Mouse (Mus musculus): ENCODE data around the gene Cyp11a1. TPM values are rescaled to one million over a fixed set of nuclear protein-coding genes. Genes with fewer than 3 reads are reported as not detected.

Gene Cyp11a1
- polyA plus RNA-seq (2015; fragmentation: Nextera tagmentation; extraction: Ambion mirVana), result 0.58 and 0.74 TPM in 2 replicates

- Histone ChIP-seq H3K4me3 (ENCODE audit: low read length) (no peak within 1 kb of the TSS), H3K27ac (ENCODE audit: low read length) (no peak within 1 kb of the TSS), H3K9me3 (ENCODE audit: control insufficient read depth, low read length) (no peaks in the 10 kb centered on the region), H3K36me3 (ENCODE audit: control insufficient read depth, insufficient read depth, low read length) (no peaks in the 10 kb centered on the region), H3K4me1 (replicated peaks; ENCODE audit: control insufficient read depth, insufficient read depth, low read length) (peaks cover 3% of the 10 kb centered on the region; the same call in 1 of the 2 replicates), H3K4me2 (ENCODE audit: low read depth, low read length) (no peak within 1 kb of the TSS), H3K9ac (ENCODE audit: low read length) (no peak within 1 kb of the TSS), H3K27me3 (ENCODE audit: control insufficient read depth, insufficient read depth, low read depth, low read length) (no peaks in the 10 kb centered on the region)
- no peak for ATAC-seq (ENCODE audit: low read depth)
- 76% methylated on average over 16 of the region's 16 CpGs for WGBS
Measured at GRCm38 (mm10) chr9:58005753-58006461, at the start of gene Cyp11a1. Gene Cyp11a1 (plus strand): TSS chr9:58006411.

GRCm38 (mm10) chr9:57956838-57957236 is 49.4 kb upstream of the Cyp11a1 start:
- 68% methylated on average over 5 of the region's 5 CpGs for WGBS
- H3K9me3 ChIP-seq (ENCODE audit: control insufficient read depth, low read length), result no peaks in the 10 kb centered on the region
- no peak overlapping the region for H3K9ac ChIP-seq (ENCODE audit: low read length)
- no peak overlapping the region for H3K4me3 ChIP-seq (ENCODE audit: low read length)
- H3K36me3 ChIP-seq (ENCODE audit: control insufficient read depth, insufficient read depth, low read length), result no peaks in the 10 kb centered on the region
- no peaks in the 10 kb centered on the region for H3K4me1 ChIP-seq (replicated peaks; ENCODE audit: control insufficient read depth, insufficient read depth, low read length)
- no peak for ATAC-seq (ENCODE audit: low read depth)
- no peak overlapping the region for H3K4me2 ChIP-seq (ENCODE audit: low read depth, low read length)
- H3K27ac ChIP-seq (ENCODE audit: low read length), result no peak overlapping the region
- H3K27me3 ChIP-seq (ENCODE audit: control insufficient read depth, insufficient read depth, low read depth, low read length), result no peaks in the 10 kb centered on the region

GRCm38 (mm10) chr9:57958615-57959014 is 47.6 kb upstream of the Cyp11a1 start:
- Histone ChIP-seq H3K27me3 (ENCODE audit: control insufficient read depth, insufficient read depth, low read depth, low read length) (no peaks in the 10 kb centered on the region), H3K4me2 (ENCODE audit: low read depth, low read length) (no peak overlapping the region), H3K9ac (ENCODE audit: low read length) (no peak overlapping the region), H3K36me3 (ENCODE audit: control insufficient read depth, insufficient read depth, low read length) (no peaks in the 10 kb centered on the region), H3K4me1 (replicated peaks; ENCODE audit: control insufficient read depth, insufficient read depth, low read length) (peaks cover 5% of the 10 kb centered on the region; the same call in 1 of the 2 replicates), H3K9me3 (ENCODE audit: control insufficient read depth, low read length) (no peaks in the 10 kb centered on the region), H3K27ac (ENCODE audit: low read length) (peak overlapping the region; percentile 30; the same call in 1 of the 2 replicates), H3K4me3 (ENCODE audit: low read length) (no peak overlapping the region)
- 79% methylated on average over 1 of the region's 1 CpGs for WGBS
- ATAC-seq (ENCODE audit: low read depth), result no peak; the same call in 1 of the 2 replicates

GRCm38 (mm10) chr9:57959399-57959798 is 46.8 kb upstream of the Cyp11a1 start:
- Histone ChIP-seq H3K4me1 (replicated peaks; ENCODE audit: control insufficient read depth, insufficient read depth, low read length) (peaks cover 5% of the 10 kb centered on the region; the same call in 1 of the 2 replicates), H3K9me3 (ENCODE audit: control insufficient read depth, low read length) (no peaks in the 10 kb centered on the region), H3K27ac (ENCODE audit: low read length) (no peak overlapping the region), H3K9ac (ENCODE audit: low read length) (no peak overlapping the region), H3K27me3 (ENCODE audit: control insufficient read depth, insufficient read depth, low read depth, low read length) (no peaks in the 10 kb centered on the region), H3K36me3 (ENCODE audit: control insufficient read depth, insufficient read depth, low read length) (no peaks in the 10 kb centered on the region), H3K4me3 (ENCODE audit: low read length) (no peak overlapping the region), H3K4me2 (ENCODE audit: low read depth, low read length) (no peak overlapping the region)
- 47% methylated on average over 10 of the region's 10 CpGs for WGBS
- ATAC-seq (ENCODE audit: low read depth), result no peak

- no peak overlapping the region for H3K27ac ChIP-seq (ENCODE audit: low read length)
- WGBS, result 73% methylated on average over 17 of the region's 17 CpGs
Measured at GRCm38 (mm10) chr9:57959886-57960866, 46.0 kb upstream of the Cyp11a1 start.

GRCm38 (mm10) chr9:57961226-57961625 is 45.0 kb upstream of the Cyp11a1 start:
- H3K27me3 ChIP-seq (ENCODE audit: control insufficient read depth, insufficient read depth, low read depth, low read length), result no peaks in the 10 kb centered on the region
- H3K4me1 ChIP-seq (replicated peaks; ENCODE audit: control insufficient read depth, insufficient read depth, low read length), result peaks cover 8% of the 10 kb centered on the region; the same call in 1 of the 2 replicates
- H3K36me3 ChIP-seq (ENCODE audit: control insufficient read depth, insufficient read depth, low read length), result no peaks in the 10 kb centered on the region
- H3K4me3 ChIP-seq (ENCODE audit: low read length), result no peak overlapping the region
- no peak overlapping the region for H3K4me2 ChIP-seq (ENCODE audit: low read depth, low read length)
- WGBS, result 91% methylated on average over 15 of the region's 15 CpGs
- H3K9me3 ChIP-seq (ENCODE audit: control insufficient read depth, low read length), result no peaks in the 10 kb centered on the region
- H3K27ac ChIP-seq (ENCODE audit: low read length), result no peak overlapping the region
- ATAC-seq (ENCODE audit: low read depth), result no peak
- H3K9ac ChIP-seq (ENCODE audit: low read length), result no peak overlapping the region

More at GRCm38 (mm10) chr9:57959886-57960866, 46.0 kb upstream of the Cyp11a1 start:
- ATAC-seq (ENCODE audit: low read depth), result no peak
- Histone ChIP-seq H3K27me3 (ENCODE audit: control insufficient read depth, insufficient read depth, low read depth, low read length) (no peaks in the 10 kb centered on the region), H3K9me3 (ENCODE audit: control insufficient read depth, low read length) (no peaks in the 10 kb centered on the region), H3K4me1 (replicated peaks; ENCODE audit: control insufficient read depth, insufficient read depth, low read length) (peaks cover 5% of the 10 kb centered on the region; the same call in 1 of the 2 replicates), H3K4me3 (ENCODE audit: low read length) (no peak overlapping the region), H3K9ac (ENCODE audit: low read length) (no peak overlapping the region), H3K36me3 (ENCODE audit: control insufficient read depth, insufficient read depth, low read length) (no peaks in the 10 kb centered on the region), H3K4me2 (ENCODE audit: low read depth, low read length) (no peak overlapping the region)

- Histone ChIP-seq H3K4me3 (ENCODE audit: low read length) (no peak overlapping the region), H3K36me3 (ENCODE audit: control insufficient read depth, insufficient read depth, low read length) (no peaks in the 10 kb centered on the region), H3K27ac (ENCODE audit: low read length) (0 out of 2 replicates have a peak overlapping the region, but pooled peaks have one; percentile 18), H3K9ac (ENCODE audit: low read length) (no peak overlapping the region), H3K4me1 (replicated peaks; ENCODE audit: control insufficient read depth, insufficient read depth, low read length) (peaks cover 8% of the 10 kb centered on the region; the same call in 1 of the 2 replicates), H3K9me3 (ENCODE audit: control insufficient read depth, low read length) (no peaks in the 10 kb centered on the region), H3K4me2 (ENCODE audit: low read depth, low read length) (no peak overlapping the region), H3K27me3 (ENCODE audit: control insufficient read depth, insufficient read depth, low read depth, low read length) (no peaks in the 10 kb centered on the region)
- WGBS, result 38% methylated on average over 17 of the region's 17 CpGs
- peak; percentile 39; the same call in 1 of the 2 replicates for ATAC-seq (ENCODE audit: low read depth)
Measured at GRCm38 (mm10) chr9:57961863-57962778, 44.1 kb upstream of the Cyp11a1 start.

GRCm38 (mm10) chr9:57963249-57963997 is 42.8 kb upstream of the Cyp11a1 start:
- 81% methylated on average over 4 of the region's 4 CpGs for WGBS
- Histone ChIP-seq H3K27me3 (ENCODE audit: control insufficient read depth, insufficient read depth, low read depth, low read length) (no peaks in the 10 kb centered on the region), H3K4me1 (replicated peaks; ENCODE audit: control insufficient read depth, insufficient read depth, low read length) (peaks cover 8% of the 10 kb centered on the region; the same call in 1 of the 2 replicates), H3K4me3 (ENCODE audit: low read length) (no peak overlapping the region), H3K9ac (ENCODE audit: low read length) (no peak overlapping the region), H3K4me2 (ENCODE audit: low read depth, low read length) (no peak overlapping the region), H3K27ac (ENCODE audit: low read length) (no peak overlapping the region), H3K9me3 (ENCODE audit: control insufficient read depth, low read length) (no peaks in the 10 kb centered on the region), H3K36me3 (ENCODE audit: control insufficient read depth, insufficient read depth, low read length) (no peaks in the 10 kb centered on the region)
- ATAC-seq (ENCODE audit: low read depth), result no peak

All from lung, embryonic 16.5 days (tissue).